Mouse (Mus musculus) right cerebral cortex, postnatal 14 days (tissue): ENCODE measurements at regions not wholly inside any gene's neighbourhood (a gene's known extent, or its start where the extent isn't known, plus 50 kb on each side); places are given as distances from the start of the nearest gene placed in this dataset.

Source experiments
- DNase-seq: peaks from one replicate; pipeline ENCODE4 v3.0.0; 2022

DNA sequence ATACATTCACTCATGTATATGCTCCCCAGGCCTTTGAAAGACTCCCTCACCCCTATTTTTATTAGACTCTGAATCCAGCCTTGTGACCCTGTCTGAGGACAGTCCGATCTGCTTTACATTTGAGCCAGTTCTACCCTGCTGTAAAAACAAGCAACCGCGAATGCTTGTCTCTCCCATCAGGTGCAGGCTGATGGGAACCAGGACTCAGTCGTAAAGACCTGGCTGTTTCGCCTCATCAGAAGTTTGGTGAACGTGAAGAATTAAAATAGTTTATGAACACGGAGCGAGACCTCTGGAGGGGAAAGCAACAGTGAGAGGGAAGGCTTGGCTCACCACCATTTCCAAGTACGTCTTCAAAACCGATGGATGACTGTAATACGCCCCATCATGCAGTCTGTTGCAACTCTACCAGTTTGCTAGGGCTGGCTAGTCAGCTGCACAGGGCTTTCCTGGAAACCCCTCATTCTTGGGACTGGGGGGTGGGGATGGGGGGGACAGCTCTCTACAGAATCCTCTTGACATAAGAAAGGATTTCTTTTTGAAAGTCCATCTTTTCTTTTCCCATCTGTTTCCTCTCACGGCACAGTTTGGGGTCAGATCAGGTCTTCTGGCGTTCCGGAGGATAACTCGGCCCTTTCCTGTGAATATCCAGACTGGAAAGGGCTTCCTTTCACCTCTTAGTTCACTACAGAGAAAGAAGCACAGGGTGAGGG, 366.8 kb upstream of the Jarid2 start:
- DNase-seq: no peak

DNA sequence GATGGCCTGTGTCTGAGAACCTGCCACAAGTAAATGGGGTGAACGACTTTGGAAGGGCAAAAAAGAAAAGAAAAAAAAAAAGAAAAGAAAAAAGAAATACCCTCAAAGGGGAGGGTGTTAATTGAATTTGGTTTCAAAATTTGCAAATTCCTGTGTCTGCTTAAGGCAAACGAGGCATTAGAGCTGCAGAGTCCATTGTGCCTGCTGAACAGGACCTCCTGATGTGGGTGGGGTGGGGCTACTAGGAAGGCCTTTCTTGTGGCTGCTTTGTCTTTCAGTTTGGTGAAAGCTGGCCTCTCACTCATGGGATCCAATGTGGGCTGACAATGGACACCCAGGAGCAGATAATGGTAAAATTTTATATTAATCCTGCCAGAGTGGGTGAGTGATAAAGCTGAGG, 366.3 kb upstream of the Jarid2 start:
- no peak for DNase-seq

DNA sequence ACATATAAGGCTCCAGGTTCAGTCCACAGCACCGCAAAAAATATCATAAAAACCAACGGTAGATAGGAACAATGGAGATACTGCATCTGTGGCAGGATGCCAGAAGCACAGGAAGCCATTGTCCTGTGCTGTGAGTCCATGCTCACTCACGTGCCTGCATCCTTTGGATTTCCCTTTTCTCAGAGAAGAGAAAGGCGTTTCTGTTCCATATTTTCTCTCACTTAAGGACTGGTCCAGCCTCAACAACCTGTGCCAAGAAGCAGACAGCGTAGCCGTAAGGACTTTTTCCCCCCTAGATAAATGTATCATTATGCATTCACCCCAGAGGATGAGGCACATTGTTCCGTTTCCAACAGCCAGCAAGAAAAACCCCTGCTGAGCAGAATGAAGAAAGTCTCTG, 360.0 kb upstream of the Jarid2 start:
- DNase-seq: no peak

DNA sequence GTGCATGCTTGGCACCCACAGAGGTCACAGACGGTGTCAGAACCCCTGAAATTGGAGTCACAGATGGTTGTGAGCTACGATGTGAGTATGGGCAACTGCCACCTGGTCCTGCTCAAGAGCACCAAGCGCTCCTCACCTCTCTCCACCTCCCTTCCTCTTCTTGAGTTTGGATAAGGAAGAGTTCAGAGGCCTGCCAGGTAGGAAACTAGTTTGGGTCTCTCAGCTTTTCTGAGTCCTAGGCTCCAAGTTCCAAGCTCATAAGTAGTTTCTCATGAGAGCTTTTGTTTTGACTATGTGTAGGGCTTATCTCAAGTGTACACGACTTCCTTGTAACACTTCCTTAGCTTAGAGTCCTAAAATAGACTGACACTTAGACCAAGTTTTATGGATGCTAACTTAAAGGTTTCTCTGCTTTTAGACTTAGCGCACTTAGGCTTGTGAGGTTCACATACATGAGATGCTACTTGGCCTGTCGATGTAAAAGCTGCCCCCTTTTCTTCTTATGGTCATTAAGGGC, 356.9 kb upstream of the Jarid2 start:
- no peak for DNase-seq

DNA sequence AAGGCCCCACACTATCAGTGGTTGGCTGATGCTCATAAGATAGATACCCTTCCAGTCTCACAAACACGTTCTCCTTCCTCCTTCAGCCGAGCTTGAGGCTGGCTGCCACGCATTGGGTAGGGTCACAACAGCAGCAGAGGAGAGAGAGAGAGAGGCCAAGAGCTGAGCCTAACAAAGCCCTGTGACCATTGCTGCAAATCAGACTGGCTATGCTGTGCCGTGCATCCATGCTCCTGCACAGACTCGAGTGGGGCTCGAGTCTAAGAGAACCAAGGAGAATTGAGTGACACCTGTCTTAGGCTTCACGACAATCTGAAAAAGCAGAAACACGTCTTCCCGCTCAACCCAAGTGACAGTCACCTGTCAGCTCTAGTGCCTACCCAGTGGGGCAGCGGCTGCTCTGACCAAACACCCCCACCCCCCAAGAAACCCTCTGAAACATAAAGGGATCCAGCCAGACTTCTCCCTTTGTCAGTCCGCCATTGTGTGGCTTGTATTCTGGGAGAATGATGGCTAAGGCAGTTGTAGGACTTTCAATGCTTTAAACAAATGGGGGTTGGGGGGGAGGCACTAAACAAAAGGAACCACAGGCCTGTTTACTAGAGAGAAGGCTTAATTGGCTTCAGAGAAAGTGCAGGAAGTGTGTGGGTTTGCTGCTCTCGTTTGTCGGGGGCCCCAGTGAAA, 353.7 kb upstream of the Jarid2 start:
- DNase-seq: no peak

DNA sequence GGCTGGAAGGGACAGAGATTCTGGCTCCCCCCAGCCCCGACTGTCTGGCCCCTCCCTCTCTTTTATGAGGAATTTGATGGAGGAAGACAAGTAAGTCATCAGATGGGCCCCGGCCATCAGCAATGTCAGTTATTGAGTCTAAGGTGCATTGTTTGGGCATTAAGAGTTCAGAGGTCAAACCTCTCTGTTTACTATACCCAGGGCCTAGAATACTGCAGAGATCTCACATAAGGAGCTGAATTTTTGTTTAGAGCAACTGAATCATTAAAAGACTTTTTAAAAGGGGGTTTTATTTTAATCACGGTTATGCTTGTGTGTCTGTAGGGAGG, 353.1 kb upstream of the Jarid2 start:
- DNase-seq: no peak

DNA sequence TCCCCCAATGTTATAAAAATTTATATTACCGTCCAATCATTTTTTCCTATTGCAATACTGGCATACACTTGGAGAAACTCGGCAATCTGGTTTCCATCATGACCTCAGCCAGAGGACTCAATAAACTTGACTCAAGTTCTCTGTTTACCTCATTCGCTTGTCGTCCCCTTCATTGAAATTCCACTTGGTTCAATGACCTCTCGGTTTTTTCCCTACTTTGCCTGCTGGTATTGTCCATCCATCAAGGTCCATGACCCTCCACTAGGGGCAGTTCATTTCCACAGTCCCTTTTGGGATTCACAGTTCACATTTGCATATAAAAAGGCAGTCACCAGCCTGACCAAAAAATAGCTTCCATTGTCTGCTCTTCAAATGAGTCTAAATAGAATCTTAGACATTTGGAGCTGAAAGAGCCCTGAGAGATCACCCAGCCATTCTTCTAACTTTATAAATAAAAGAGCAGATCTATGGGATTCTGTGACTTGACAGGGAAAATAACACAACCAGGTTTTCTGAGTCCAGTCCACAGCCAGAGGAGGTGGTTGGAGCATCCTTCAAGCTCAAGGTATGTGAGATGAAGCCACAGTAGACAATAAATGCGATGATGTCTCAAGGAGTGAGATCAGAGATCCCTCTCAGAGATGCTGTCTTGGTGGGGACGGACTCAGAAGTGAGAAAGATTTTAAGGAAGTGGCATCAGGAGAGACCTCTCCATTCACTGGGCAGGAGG, 347.4 kb upstream of the Jarid2 start:
- DNase-seq: no peak

DNA sequence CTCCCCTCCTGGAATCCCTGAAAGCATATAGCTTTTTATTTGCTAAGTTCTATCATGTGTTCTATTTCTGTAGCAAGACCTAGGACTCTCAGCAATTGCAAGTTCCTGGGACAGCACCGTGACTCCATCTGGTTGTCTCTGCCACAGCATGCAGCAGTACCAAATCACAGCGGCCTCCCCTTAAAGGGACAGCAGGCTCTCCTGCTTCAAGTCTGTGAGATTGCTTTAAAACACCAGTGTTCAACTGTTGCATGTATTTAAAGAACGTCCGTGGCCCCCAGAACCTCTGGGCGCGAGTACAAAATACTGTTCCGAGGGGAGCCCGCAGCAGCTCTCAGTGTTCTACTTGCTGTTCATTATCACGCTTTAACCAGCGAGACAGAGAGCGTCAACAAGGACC, 346.0 kb upstream of the Jarid2 start:
- no peak for DNase-seq

DNA sequence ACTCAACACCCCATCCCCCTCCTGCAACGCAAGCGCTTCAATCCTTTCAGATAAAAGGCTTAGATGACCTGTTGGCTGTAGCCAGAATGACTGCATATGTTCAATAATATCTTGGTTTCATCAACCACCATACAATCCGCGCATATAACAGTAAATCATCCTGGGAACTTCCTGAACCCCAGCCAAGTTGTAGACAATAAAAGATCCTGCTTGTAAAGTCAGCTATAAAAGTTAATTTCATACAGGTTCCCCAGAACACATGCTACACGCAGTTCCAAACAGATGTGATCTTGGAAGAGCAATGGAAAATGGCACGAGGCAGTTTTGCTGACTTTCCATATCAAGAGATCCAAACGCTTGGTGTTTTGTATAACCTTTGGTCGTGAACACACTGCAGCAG, 342.5 kb upstream of the Jarid2 start:
- no peak for DNase-seq

DNA sequence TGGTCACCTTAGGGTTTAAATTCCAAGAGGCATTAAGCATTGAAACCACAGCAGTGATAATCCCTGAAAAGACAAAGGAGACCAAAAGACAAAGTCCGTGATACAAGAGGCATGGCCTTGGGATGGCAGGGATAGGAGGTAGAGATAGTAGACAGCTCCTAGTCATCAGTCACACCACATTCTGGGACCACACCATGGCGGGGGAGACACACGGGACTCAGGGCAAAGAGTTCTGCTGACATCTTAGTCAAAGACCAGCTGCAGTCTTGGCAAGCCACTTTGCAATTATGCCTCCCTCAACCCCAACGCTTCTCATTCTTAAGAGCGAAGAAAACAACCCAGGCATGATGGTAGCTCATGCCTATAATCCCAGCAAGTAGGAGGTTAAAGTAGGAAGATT, 339.6 kb upstream of the Jarid2 start:
- DNase-seq: no peak

DNA sequence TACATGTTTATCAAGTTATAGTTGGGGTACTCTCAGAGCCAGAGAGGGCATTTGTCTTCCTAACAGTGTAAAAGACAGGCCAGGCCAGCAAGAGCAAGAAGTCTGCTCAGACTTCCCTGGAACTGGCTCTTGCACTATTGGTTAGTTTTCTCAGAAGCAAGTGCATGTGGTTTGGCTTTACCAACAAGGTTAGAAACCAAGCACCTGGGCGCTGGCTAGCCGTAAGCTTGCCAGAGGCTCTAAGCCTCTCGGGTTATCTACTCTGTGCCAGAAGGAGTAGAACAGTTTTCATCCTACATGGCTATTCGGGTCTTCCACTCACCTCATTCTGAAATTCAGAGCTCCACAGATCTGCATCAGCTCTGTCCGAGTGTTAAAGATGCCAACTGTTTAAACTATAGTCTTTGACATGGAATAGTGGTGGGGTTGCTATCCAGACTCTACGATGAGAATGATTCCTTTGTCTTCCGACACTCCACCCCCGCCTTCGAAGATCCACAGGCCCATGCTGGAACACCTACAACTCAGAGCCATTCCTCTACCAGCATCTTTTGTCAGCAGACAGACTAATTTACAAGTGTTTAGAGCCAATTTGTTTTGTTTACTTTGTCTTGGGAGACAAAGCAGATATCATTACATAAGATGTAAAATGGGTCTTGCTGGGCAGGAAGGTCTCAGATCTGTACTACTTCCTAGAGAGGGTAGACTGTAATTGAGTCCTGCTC, 338.4 kb upstream of the Jarid2 start:
- no peak for DNase-seq

DNA sequence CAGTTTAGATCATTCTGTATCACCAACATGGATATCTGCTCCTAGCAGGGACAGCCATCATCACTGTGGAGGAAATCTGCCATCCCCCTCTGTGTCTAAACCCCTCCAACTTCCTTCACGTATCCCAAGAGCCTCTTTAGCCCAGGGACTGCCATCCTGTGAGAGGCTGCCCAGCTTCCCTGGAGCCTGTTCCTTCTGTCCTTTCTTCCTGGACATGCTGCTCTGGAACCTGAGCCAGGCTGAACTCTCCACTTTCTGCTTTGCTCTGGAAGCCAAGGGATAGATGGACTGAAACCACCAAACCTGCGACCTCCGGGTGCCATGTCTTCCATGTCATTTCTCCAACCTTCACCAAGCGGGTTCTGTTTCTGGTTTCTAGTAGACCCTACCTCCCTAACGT, 335.3 kb upstream of the Jarid2 start:
- no peak for DNase-seq

DNA sequence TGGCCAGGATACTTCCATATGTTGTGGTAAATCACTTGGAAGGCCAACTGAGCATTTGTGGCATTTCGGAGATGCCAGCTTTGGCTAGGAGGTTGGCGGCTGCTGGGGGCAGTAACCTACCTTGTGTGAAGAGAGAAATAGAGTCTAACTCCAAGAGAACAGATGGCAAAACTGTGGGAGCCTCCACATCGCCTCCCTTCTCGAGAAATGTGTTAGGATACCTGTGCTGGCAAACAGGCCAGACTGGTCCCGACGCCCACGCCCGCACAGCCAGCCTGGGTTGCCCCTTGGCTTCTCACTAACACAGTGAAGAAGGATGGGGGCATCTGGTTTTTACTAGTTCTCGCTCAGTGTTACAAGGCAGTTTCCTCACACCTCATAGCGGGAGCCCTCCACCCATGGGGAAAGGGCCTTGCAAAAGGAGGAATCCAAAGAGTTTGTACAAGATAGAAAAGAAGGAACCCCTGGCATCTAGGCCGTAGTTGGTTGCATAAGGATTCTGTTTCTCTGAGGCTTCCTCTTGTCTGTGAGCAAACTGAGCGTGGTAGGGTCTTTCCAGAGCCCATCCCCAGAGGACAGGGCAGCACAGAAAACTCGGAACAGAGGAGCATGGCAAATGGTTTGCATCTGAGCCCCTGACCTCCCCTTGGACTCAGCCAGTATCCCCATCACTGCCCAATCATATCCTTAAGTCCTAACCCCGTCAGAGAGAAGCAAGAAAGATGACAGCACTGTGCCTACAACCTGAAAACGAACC, 330.5 kb upstream of the Jarid2 start:
- DNase-seq: peak; percentile 19

DNA sequence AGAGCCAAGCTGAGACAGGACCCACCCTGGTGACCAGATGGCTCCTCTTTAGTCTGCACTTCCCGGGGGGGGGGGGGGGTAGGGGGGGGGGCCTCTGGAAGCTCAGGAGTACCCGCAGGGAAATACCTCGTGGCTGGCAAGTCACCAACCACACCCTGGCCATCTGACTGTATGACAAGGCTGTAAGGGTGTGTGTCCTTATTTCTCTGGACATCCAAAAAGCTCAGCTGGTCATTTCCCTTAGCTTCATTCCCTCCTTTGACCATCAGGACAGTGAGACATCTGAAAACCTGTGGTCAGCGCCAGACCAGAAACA, 329.9 kb upstream of the Jarid2 start:
- DNase-seq: no peak

DNA sequence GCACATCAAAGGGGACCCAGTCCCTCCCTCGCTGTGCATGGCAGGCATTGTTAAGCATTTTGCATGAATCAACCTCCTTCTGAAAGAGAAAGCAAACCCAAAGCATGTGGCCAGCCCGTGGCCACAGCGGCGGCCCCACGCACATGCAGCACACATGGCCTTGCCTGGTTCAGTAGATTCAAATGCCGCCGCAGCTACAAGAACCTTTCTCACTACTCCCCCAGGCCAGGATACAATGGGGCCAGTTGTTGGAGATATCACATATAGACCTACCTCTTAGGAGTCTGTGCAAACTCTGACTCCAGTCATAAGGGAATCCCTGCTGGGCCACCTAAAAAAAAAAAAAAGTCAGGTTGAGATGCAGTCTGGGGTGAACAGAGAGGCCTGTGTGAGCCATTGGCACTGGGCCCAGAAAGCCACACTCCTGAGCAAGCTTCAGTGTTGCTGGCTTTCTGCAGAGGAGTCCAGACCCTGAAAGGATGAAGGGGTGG, 329.4 kb upstream of the Jarid2 start:
- peak; percentile 33 for DNase-seq

DNA sequence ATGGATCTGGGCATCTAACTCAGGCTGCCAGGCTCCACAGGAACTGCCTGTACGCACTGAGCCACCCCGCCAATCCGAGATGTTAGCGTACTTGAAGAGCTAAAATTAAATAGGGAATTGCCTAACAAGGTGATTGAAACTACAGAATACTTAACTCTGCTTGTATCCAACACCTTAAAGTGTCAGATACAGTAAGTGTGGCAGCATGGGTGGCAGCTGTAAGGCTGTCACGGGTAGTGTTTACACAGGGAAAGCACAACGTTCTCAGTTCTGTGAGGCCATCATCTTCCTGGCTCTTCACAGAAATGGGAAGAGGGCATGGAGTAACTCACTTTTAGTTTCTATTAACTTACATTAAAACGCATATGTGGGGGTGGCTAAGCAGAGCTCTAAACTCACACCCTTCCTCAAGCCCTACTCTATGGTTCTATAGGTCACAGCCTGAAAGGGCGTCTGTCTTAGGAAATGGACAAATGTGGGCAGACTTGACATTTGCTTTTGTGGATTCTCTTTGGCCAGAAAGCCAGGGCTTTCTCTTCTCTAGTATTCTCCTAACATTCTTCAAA, 325.2 kb upstream of the Jarid2 start:
- no peak for DNase-seq

DNA sequence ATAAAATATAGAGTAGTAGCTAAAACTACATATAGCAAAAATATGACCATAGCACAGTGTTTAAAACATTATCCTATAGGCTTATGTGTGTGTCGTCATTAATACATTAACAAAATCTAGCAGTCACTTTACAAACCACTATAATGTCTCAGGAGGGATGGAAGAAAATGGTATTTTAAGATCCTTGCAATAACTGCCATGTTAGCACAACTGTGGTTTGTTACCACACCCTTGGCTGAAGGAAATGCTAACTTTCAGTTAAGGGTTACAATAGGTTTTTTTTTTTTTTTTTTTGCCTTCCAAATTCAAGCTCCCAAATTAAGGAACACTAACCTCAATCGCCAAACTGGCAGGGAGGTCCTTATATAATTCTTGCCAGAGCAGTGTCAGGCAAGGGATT, 322.0 kb upstream of the Jarid2 start:
- DNase-seq: no peak

DNA sequence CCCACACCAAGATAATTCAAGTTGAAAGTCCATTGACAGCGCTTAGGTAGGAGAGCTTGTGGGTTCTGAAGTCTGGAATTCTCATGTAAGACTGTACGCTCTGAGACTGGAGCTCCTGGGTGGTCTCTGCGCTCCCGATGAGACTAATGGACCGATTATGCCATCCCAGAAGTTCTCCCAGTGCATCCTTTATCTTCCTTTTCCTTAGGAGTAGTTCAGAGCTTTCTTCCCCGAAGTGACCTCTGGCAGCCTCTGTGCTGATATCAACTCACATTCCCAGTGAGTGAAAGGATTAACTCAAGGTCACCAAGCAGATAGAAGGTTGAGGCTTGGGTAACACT, 320.7 kb upstream of the Jarid2 start:
- DNase-seq: no peak

DNA sequence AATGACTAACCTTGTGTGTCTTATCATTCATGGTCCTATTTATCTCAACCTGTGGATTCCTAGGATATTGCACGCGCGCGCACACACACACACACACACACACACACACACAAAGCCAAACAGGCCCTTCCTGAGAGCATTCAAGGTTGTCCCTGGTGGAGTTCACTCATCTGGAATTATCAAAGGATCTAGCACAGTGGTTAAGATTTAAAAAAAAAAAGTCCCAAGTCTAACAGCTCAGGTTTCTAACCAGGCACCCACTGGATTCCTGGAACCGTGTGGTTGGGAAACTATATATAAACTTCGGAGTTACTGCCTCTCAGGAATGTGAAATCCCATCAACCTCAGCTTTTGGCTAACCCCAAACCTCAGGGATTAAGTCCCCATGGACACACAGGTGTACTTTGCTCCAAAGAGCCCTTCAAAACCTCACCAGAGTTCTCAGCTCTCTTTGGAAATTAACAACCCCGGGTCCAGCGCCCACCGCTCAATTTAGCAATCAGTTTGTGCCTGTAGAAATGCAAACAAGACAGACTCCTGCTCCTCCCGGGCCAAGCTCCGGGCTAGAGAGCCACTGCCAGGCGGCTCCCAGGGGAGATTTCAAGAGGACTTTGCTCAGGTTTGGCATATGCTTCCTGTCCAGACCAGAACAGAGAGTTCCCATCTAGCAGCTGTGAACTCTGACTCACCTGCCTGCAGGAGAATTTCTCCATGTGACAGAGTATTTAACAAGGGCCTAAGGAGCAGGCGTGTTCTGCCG, 320.1 kb upstream of the Jarid2 start:
- DNase-seq: no peak

DNA sequence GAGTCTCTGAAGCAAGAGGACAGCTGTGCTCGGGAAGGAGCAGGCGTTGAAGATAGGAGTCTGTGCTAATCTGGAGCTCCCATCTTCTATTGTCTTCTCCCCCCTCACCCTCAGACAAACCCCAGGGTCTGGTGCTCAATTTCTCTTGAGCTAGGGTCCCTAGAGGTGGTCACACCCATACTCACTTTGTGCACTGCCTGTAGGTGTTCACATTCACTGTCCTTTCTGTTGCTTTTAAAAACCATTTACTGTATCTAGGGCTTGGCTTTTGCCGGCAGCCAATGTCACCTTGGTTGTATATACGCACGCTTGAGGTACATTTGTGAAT, 319.6 kb upstream of the Jarid2 start:
- no peak for DNase-seq

DNA sequence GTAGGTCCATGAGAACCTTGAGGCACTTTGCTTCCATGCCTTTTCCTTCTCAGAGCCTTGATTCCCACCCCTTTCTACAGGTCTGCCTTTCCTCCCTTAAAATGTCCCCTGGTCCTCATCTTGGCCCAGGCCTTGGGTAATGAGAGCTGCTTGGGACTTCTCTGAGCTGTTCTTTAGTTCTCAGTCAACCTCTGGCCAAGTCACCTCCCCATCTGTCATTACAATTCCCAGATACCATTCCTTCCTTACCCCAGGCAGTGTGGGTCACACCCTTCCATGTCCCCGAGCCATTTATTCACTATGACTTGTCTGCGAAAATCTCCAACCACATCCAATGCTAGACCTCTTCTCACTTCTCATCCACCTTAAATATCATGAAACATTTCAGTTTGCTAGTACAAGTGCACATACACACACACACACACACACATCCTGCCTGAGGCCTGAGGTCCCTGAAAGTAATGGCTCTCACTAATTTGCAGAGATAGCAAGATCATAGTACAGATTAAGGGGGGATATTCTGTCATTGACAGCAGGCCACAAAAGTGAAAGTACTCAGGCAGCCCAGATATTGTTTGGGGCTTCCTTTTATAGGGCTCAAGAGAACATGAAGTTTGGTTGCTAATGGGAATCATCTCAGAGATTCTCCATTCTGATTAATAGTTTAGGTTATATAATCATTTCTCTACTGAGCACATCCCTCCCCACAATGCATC, 317.3 kb upstream of the Jarid2 start:
- DNase-seq: no peak
